Mouse (Mus musculus): Measurements from ENCODE around the gene Vmn1r31.

Gene Vmn1r31

GRCm38 (mm10) chr6:58475230-58475629 lies at the start of gene Vmn1r31:
Vmn1r31 (minus strand) TSS chr6:58475330.
- DNase-seq (ENCODE audit: extremely low read depth, insufficient read length, low spot score): no peak

- DNase-seq (ENCODE audit: extremely low read depth, insufficient read length, low spot score): no peak
These were observed 31.8 kb downstream of the Vmn1r31 start, which contains the start of gene Vmn1r30 for GRCm38 (mm10) chr6:58443285-58443684. Vmn1r30 (minus strand) TSS chr6:58443385.
